Comparison of ENCODE assay signal across 8 mouse cellular contexts in genomic region chr17:21679273-21680018, GRCm38 (mm10). TPM values are rescaled to one million over a fixed set of nuclear protein-coding genes. Genes with fewer than 3 reads are reported as not detected.
DNase-seq lines count a peak whose midpoint lies in the region; ATAC-seq lines count a peak whose summit lies in the region.

No protein-coding gene starts in this region.

- 0 out of 2 replicates have a peak, but pooled peaks cover under 1% of the 10 kb centered on the region for H3K36me3 ChIP-seq in hindbrain, embryonic 12.5 days

- H3K4me1 ChIP-seq in hindbrain, embryonic 12.5 days = peaks cover 3% of the 10 kb centered on the region; the same call in 1 of the 2 replicates

- H3K27me3 ChIP-seq in hindbrain, embryonic 12.5 days = no peaks in the 10 kb centered on the region

- H3K4me2 ChIP-seq in hindbrain, embryonic 12.5 days (replicated peaks) = peak overlapping the region; percentile 52

- peak overlapping the region; percentile 62 for H3K27ac ChIP-seq in hindbrain, embryonic 12.5 days

- WGBS in hindbrain, embryonic 12.5 days = 4% methylated on average over 9 of the region's 9 CpGs

- peak; percentile 94 for DNase-seq in NIH3T3 (ENCODE audit: low read depth)
- peak; percentile 86 to 87 for DNase-seq in cerebellum, postnatal 10 days
- DNase-seq in frontal cortex, postnatal 10 days (ENCODE audit: low spot score in 2 of 2) = peak; percentile 80 to 82
- peak; percentile 81 for DNase-seq in layer of hippocampus, postnatal 14 days (ENCODE audit: low spot score in 2 of 2)
- peak; percentile 85 for DNase-seq in lung, postnatal 14 days
- DNase-seq in retina, adult 2 months (ENCODE audit: low read depth, low spot score) = peak; percentile 74
- peak; percentile 87 to 93 for DNase-seq in thymus, postnatal 36 days

- H3K9me3 ChIP-seq in hindbrain, embryonic 12.5 days (replicated peaks) = no peaks in the 10 kb centered on the region

- H3K4me3 ChIP-seq in hindbrain, embryonic 12.5 days = peak overlapping the region; percentile 45

- H3K9ac ChIP-seq in hindbrain, embryonic 12.5 days = peak overlapping the region; percentile 41; the same call in 1 of the 2 replicates

- ATAC-seq in hindbrain, embryonic 12.5 days (ENCODE audit: low FRiP score) = peak; percentile 99

RNA-seq across cellular contexts. Expression of gene Gm10226, which starts 12.2 kb away (rescaled TPM):
- 16.7 and 18.5 TPM in 2 replicates for polyA plus RNA-seq in hindbrain, embryonic 12.5 days (2016; fragmentation: Nextera tagmentation; extraction: Ambion mirVana)
- 1 to 10 TPM; 6.7 to 7.1 TPM for total RNA-seq in layer of hippocampus, postnatal 14 days (2021)

RNA-seq across cellular contexts. Expression of gene Zfp760, which starts 28.1 kb away (rescaled TPM):
- 19.0 and 22.1 TPM in 2 replicates for polyA plus RNA-seq in hindbrain, embryonic 12.5 days (2016; fragmentation: Nextera tagmentation; extraction: Ambion mirVana)
- 1 to 10 TPM; 8.8 to 8.9 TPM for total RNA-seq in layer of hippocampus, postnatal 14 days (2021)

RNA-seq across cellular contexts. Expression of gene Zfp983, which starts 29.0 kb away (rescaled TPM):
- polyA plus RNA-seq in hindbrain, embryonic 12.5 days (2016; fragmentation: Nextera tagmentation; extraction: Ambion mirVana) = 9.8 and 10.6 TPM in 2 replicates
- total RNA-seq in layer of hippocampus, postnatal 14 days (2021) = 1 to 10 TPM; 7.4 to 9.8 TPM

RNA-seq across cellular contexts. Expression of gene Zfp229, which starts 51.1 kb away (rescaled TPM):
- polyA plus RNA-seq in hindbrain, embryonic 12.5 days (2016; fragmentation: Nextera tagmentation; extraction: Ambion mirVana) = 10.9 and 11.8 TPM in 2 replicates
- 1 to 10 TPM; 4.4 to 5.4 TPM for total RNA-seq in layer of hippocampus, postnatal 14 days (2021)

Comparison
In these comparisons a context has a peak if more than half of its experiments do, and no peak if none do; other contexts are left out.
1. Peak in every context shown above with its lines: DNase-seq, ATAC-seq, H3K4me3 ChIP-seq and H3K27ac ChIP-seq.